Mouse (Mus musculus): Measurements from ENCODE around the gene Rbbp8nl. TPM values are rescaled to one million over a fixed set of nuclear protein-coding genes. Genes with fewer than 3 reads are reported as not detected.

The Rbbp8nl gene
- polyA plus RNA-seq, 1 experiment from 2014 or later = not detected

- Histone ChIP-seq H3K27ac (replicated peaks) (no peak overlapping the region), H3K9ac (replicated peaks) (no peak overlapping the region), H3K9me3 (replicated peaks) (no peaks in the 10 kb centered on the region), H3K36me3 (no peaks in the 10 kb centered on the region), H3K4me3 (replicated peaks) (no peak overlapping the region), H3K4me2 (no peak overlapping the region), H3K4me1 (0 out of 2 replicates have a peak, but pooled peaks cover 4% of the 10 kb centered on the region), H3K27me3 (replicated peaks) (no peaks in the 10 kb centered on the region)
- no peak for ATAC-seq (ENCODE audit: low FRiP score)
- 67% methylated on average over 6 of the region's 6 CpGs for WGBS
Observed at GRCm38 (mm10) chr2:180234980-180235379, 54.7 kb downstream of the Rbbp8nl start.

GRCm38 (mm10) chr2:180234353-180234752 is 55.3 kb downstream of the Rbbp8nl start:
- Histone ChIP-seq H3K9ac (replicated peaks) (no peak overlapping the region), H3K27ac (replicated peaks) (no peak overlapping the region), H3K27me3 (replicated peaks) (no peaks in the 10 kb centered on the region), H3K4me3 (replicated peaks) (no peak overlapping the region), H3K4me2 (no peak overlapping the region), H3K4me1 (0 out of 2 replicates have a peak, but pooled peaks cover 4% of the 10 kb centered on the region), H3K36me3 (no peaks in the 10 kb centered on the region), H3K9me3 (replicated peaks) (no peaks in the 10 kb centered on the region)
- 96% methylated on average over 8 of the region's 8 CpGs for WGBS
- ATAC-seq (ENCODE audit: low FRiP score) = no peak

GRCm38 (mm10) chr2:180233101-180233904 is 56.4 kb downstream of the Rbbp8nl start:
- Histone ChIP-seq H3K4me3 (replicated peaks) (no peak overlapping the region), H3K4me1 (peaks cover 8% of the 10 kb centered on the region), H3K9ac (replicated peaks) (no peak overlapping the region), H3K27ac (replicated peaks) (no peak overlapping the region), H3K9me3 (replicated peaks) (no peaks in the 10 kb centered on the region), H3K27me3 (replicated peaks) (0 out of 2 replicates have a peak, but pooled peaks cover 4% of the 10 kb centered on the region), H3K36me3 (no peaks in the 10 kb centered on the region), H3K4me2 (no peak overlapping the region)
- 86% methylated on average over 7 of the region's 7 CpGs for WGBS
- ATAC-seq (ENCODE audit: low FRiP score) = no peak

DNA sequence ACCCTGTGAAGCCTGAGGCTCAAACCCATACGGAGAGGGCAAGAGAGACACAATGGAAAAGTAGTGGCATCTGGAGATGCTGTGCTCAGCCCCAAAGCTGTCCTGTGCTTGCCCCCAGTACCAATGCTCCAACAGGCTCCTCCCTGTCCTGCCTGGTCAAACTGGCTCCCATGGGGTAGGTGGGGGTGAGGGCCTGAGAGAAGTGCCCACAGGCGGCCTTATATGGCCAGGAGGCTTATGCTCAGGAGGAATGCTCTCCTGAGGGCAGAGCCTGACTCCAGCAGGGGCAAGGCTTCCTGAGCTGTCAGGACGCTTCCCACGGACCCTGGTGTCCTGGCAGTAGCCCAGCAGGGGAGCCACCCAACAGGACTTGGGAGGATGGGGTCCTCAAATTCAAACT is 59.2 kb downstream of the Rbbp8nl start:
- peaks cover 20% of the 10 kb centered on the region for H3K27me3 ChIP-seq (replicated peaks)
- ATAC-seq (ENCODE audit: low FRiP score) = no peak
- no peak overlapping the region for H3K27ac ChIP-seq (replicated peaks)
- H3K9me3 ChIP-seq (replicated peaks) = no peaks in the 10 kb centered on the region
- no peaks in the 10 kb centered on the region for H3K36me3 ChIP-seq
- no peak overlapping the region for H3K4me3 ChIP-seq (replicated peaks)
- H3K4me2 ChIP-seq = no peak overlapping the region
- H3K9ac ChIP-seq (replicated peaks) = no peak overlapping the region
- 70% methylated on average over 4 of the region's 4 CpGs for WGBS
- H3K4me1 ChIP-seq = peaks cover 33% of the 10 kb centered on the region

- 84% methylated on average over 3 of the region's 3 CpGs for WGBS
- H3K9me3 ChIP-seq (replicated peaks) = no peaks in the 10 kb centered on the region
- no peak overlapping the region for H3K27ac ChIP-seq (replicated peaks)
- H3K4me1 ChIP-seq = peaks cover 38% of the 10 kb centered on the region
- no peak overlapping the region for H3K9ac ChIP-seq (replicated peaks)
- no peak for ATAC-seq (ENCODE audit: low FRiP score)
- H3K36me3 ChIP-seq = no peaks in the 10 kb centered on the region
- H3K4me3 ChIP-seq (replicated peaks) = no peak overlapping the region
- H3K27me3 ChIP-seq (replicated peaks) = peaks cover 33% of the 10 kb centered on the region
- no peak overlapping the region for H3K4me2 ChIP-seq
Observed at GRCm38 (mm10) chr2:180229129-180229528, 60.5 kb downstream of the Rbbp8nl start.

GRCm38 (mm10) chr2:180228592-180228991 is 61.1 kb downstream of the Rbbp8nl start:
- 48% methylated on average over 7 of the region's 7 CpGs for WGBS
- no peak for ATAC-seq (ENCODE audit: low FRiP score)
- H3K36me3 ChIP-seq = no peaks in the 10 kb centered on the region

GRCm38 (mm10) chr2:180228060-180228458 is 61.6 kb downstream of the Rbbp8nl start:
- Histone ChIP-seq H3K27me3 (replicated peaks) (peaks cover 43% of the 10 kb centered on the region), H3K4me1 (peaks cover 38% of the 10 kb centered on the region), H3K27ac (replicated peaks) (no peak overlapping the region), H3K4me3 (replicated peaks) (no peak overlapping the region), H3K36me3 (no peaks in the 10 kb centered on the region), H3K9ac (replicated peaks) (no peak overlapping the region), H3K4me2 (no peak overlapping the region), H3K9me3 (replicated peaks) (no peaks in the 10 kb centered on the region)
- no peak for ATAC-seq (ENCODE audit: low FRiP score)
- WGBS = 51% methylated on average over 6 of the region's 6 CpGs

More at GRCm38 (mm10) chr2:180228592-180228991, 61.1 kb downstream of the Rbbp8nl start:
- Histone ChIP-seq H3K9me3 (replicated peaks) (no peaks in the 10 kb centered on the region), H3K9ac (replicated peaks) (no peak overlapping the region), H3K4me2 (no peak overlapping the region), H3K4me3 (replicated peaks) (no peak overlapping the region), H3K4me1 (peaks cover 38% of the 10 kb centered on the region), H3K27ac (replicated peaks) (no peak overlapping the region), H3K27me3 (replicated peaks) (peaks cover 38% of the 10 kb centered on the region)

Small RNA genes within 50 kb of the gene (microRNA-seq; reads per million reads assigned to microRNA genes)
- not detected for gene Mir3091

Other genes starting within 250 kb of the Rbbp8nl start
- gene Psma7, start 247.4 kb downstream of the Rbbp8nl start, polyA plus RNA-seq (2015; fragmentation: Nextera tagmentation; extraction: Ambion mirVana) = 561 and 578 TPM in 2 replicates
- gene Ss18l1, start 247.4 kb downstream of the Rbbp8nl start, polyA plus RNA-seq (2015; fragmentation: Nextera tagmentation; extraction: Ambion mirVana) = 43.2 and 49.9 TPM in 2 replicates
- 35.1 and 37.6 TPM in 2 replicates for gene Mtg2, start 219.3 kb downstream of the Rbbp8nl start, polyA plus RNA-seq (2015; fragmentation: Nextera tagmentation; extraction: Ambion mirVana)
- gene Hrh3, start 185.4 kb downstream of the Rbbp8nl start, polyA plus RNA-seq (2015; fragmentation: Nextera tagmentation; extraction: Ambion mirVana) = 1.3 and 1.9 TPM in 2 replicates
- gene Osbpl2, start 170.6 kb downstream of the Rbbp8nl start, polyA plus RNA-seq (2015; fragmentation: Nextera tagmentation; extraction: Ambion mirVana) = 63.8 and 71.8 TPM in 2 replicates
- gene Adrm1, start 118.4 kb downstream of the Rbbp8nl start, polyA plus RNA-seq (2015; fragmentation: Nextera tagmentation; extraction: Ambion mirVana) = 196 and 203 TPM in 2 replicates
- gene Lama5, start 64.0 kb downstream of the Rbbp8nl start, polyA plus RNA-seq (2015; fragmentation: Nextera tagmentation; extraction: Ambion mirVana) = 1.2 and 4.4 TPM in 2 replicates
- gene Rps21, start 32.5 kb downstream of the Rbbp8nl start, polyA plus RNA-seq (2015; fragmentation: Nextera tagmentation; extraction: Ambion mirVana) = 382 and 405 TPM in 2 replicates
- gene Cables2, start 16.4 kb downstream of the Rbbp8nl start, polyA plus RNA-seq (2015; fragmentation: Nextera tagmentation; extraction: Ambion mirVana) = 21.2 and 25.6 TPM in 2 replicates
- 0.04 and 0.14 TPM in 2 replicates for gene Gata5, start 44.8 kb upstream of the Rbbp8nl start, polyA plus RNA-seq (2015; fragmentation: Nextera tagmentation; extraction: Ambion mirVana)
- 2.4 and 4.0 TPM in 2 replicates for gene Slco4a1, start 166.4 kb upstream of the Rbbp8nl start, polyA plus RNA-seq (2015; fragmentation: Nextera tagmentation; extraction: Ambion mirVana)
- 2.0 and 2.2 TPM in 2 replicates for gene Ntsr1, start 210.1 kb upstream of the Rbbp8nl start, polyA plus RNA-seq (2015; fragmentation: Nextera tagmentation; extraction: Ambion mirVana)

All from neural tube, embryonic 15.5 days (tissue).